Mouse (Mus musculus): ENCODE measurements at regions not wholly inside any gene's neighbourhood (a gene's known extent, or its start where the extent isn't known, plus 50 kb on each side); places are given as distances from the start of the nearest gene placed in this dataset.

DNA sequence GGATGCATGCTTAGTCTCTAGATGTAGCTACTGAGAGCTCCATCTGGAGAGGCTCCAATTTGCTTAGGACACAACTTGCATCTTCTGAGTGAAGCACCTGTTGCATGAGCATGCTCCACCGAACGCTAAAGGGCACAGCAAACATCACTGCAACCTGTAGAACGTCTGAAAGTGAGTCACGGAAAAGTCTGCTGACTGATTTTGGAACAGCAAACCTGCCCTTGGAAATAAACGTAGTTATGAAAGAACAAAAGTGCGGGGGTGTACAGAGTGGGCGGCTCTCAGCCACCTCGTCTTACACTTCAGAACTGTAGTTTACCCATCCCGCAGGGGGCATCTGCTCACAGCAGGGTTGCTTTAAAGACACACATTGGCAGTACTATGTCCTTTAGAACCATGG lies 97.0 kb upstream of the Rxylt1 start:
- no peak for DNase-seq (ENCODE audit: low read depth, low spot score)

DNA sequence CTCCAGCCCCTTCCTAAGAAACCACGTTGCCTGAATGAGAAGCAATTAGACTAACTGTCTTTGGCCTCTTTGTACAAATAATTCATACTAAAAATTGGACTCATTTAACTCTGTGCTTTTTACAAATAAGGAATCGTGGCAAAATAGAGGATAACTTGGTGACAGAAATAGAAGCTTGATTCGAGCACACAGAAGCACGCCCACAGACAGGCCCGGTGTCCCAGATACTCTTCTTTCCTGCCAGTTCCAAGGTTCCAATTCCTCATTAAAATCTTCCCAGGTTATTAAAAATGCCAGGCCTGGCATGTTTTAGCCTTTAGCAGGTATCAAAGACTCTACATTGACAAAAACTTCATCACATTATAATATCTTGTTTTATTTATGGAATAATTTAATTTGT lies 96.2 kb upstream of the Rxylt1 start:
- DNase-seq (ENCODE audit: low read depth, low spot score) = no peak

DNA sequence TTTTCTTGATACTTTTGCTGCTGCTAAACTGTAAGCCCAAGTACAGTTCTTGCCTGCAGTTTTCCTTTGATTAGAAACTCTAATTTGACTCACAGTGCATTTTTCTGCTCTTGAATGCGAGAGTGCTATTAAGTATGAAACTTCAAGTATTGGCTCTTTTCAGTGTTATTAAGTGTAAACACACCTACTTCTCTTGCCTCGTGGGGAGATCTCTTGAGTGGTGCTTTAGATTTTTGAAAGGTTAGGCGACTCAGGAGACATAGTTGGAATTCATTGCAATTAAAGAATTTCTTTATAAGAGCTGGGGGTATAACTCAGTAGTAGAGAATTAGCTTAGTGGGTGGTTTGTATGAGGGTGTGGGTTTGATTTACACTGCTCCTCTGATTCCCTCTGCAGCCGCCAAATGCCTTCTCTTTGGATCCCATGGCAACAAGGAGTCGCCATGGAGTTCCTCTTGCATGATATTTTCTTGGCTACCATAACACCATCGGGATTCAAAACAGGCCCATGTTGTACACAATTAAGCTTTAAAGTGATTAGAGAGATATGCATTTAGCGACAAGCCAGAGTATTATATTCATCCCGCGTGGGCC lies 88.1 kb upstream of the Rxylt1 start:
- DNase-seq (ENCODE audit: low read depth, low spot score) = no peak

DNA sequence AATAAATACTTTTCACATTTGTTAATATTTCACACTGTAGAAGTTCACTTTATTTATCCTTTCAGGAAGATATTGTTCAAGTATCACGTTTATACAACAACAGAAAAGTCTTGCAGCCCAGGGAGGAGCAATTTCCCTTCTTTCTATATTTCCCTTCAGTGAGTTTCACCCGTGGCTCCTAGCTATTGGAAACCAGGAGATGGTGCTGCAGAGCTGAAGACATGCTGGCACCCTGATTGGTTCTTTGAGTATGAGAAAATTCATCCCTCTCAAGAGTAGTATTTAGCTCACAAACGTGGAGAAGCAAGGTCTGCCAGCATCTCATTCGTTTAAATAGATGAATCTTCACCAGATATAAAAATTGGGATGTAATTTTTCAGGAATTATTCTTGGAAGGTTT lies 85.9 kb upstream of the Rxylt1 start:
- peak; percentile 25 for DNase-seq (ENCODE audit: low read depth, low spot score)

DNA sequence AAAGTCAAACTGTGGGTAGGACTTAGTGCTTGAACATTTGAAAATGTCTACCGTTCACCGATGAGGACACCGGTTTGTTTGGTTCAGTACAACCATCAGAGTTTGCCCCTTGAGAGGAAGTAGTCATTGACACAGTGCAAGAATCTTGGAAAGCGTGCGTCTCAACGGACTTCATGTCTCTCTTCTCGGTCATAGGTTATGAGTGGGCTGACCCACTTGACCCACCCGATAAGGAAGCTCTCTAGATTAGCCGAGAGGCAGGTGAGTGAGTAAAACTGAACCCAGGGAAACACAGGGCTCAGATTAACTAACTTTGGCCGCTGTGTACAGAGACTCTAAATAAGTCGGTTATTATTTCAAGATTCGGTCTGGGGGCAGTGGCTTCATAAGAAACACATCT lies 51.9 kb upstream of the Rxylt1 start:
- no peak for DNase-seq (ENCODE audit: low read depth, low spot score)

DNA sequence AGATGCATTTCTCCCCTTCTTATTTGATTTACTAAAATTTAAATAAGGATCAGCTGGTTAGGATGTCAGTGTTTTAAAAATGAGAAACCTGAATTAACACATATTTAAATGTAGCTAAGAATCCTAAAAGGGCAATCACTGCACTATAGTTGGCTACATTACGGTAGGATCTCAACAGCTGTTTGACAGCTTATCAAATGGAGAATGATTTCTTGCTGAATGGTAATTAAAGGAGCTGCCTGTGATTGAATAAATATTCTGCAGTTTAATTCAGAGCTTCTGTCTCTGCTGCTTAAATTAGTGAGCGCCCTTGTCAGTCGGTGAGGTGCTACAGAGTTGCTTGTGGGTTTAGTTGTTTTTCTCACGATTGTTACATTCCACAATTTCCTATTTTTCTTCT lies 51.4 kb upstream of the Rxylt1 start:
- no peak for DNase-seq (ENCODE audit: low read depth, low spot score)

Data from 3T3-L1 (cell line).